Mouse (Mus musculus) urinary bladder, adult 2 months (tissue): ENCODE data around the gene Setd1a. TPM values are rescaled to one million over a fixed set of nuclear protein-coding genes. Genes with fewer than 3 reads are reported as not detected.
"Not testable (repeated sequence)": the region's sequence is repeated elsewhere in the genome, so short reads cannot be mapped to it uniquely, and the experiment has no call there.

Experiments used
- DNase-seq: peaks from one replicate; pipeline ENCODE4 v3.0.0; 2022; ENCODE audit warnings: low spot score
- polyA plus RNA-seq: library from polyadenylated mRNA; depleted of rRNA; stranded (reverse); fragments of >200 nt; gene quantifications from 2 replicates; pipeline ENCODE4 v1.2.3, GENCODE M21; 2012

The Setd1a gene
- polyA plus RNA-seq, 1 experiment, result 4.8 TPM

GRCm38 (mm10) chr7:127766851-127767609, 9.4 kb upstream of the Setd1a start:
- no peak for DNase-seq

- no peak for DNase-seq
Observed at GRCm38 (mm10) chr7:127767671-127768345, 8.7 kb upstream of the Setd1a start.

- DNase-seq, result peak; percentile 71
Observed at GRCm38 (mm10) chr7:127768346-127768996, 8.0 kb upstream of the Setd1a start.

DNA sequence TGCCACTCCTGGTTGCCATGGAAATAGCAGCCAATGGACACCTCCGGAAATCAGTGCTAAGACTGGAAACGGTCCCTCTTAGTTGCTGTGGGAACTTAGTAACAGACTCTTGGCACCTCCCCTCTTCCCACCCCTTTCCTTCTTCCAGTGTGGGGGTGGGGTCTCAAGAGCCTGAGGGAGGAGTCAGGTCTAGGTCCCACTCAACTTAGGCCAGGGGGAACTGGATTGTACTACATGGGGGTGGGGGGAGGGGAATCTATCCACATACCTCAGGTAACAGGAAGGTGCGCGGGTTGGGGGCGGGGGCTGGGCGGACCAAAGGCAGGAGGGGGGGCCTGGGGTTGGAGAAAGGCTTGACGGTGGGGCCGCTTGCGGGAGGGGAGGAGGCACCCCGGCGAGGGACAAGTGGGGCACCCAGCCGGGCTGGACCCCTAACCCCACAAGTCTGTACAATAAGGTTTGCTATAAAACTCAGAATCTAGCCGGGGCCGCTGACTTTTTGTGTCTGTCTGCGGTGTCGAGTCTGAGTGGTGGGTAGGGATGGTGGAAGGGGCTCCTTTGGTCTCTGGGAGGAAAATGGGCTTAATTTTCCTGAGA, 7.4 kb upstream of the Setd1a start:
- peak; percentile 43 for DNase-seq

- DNase-seq, result peak; percentile 83
Observed at GRCm38 (mm10) chr7:127769651-127770038, 6.8 kb upstream of the Setd1a start, which contains the start of gene Orai3. Orai3 (plus strand) TSS chr7:127769815.

DNA sequence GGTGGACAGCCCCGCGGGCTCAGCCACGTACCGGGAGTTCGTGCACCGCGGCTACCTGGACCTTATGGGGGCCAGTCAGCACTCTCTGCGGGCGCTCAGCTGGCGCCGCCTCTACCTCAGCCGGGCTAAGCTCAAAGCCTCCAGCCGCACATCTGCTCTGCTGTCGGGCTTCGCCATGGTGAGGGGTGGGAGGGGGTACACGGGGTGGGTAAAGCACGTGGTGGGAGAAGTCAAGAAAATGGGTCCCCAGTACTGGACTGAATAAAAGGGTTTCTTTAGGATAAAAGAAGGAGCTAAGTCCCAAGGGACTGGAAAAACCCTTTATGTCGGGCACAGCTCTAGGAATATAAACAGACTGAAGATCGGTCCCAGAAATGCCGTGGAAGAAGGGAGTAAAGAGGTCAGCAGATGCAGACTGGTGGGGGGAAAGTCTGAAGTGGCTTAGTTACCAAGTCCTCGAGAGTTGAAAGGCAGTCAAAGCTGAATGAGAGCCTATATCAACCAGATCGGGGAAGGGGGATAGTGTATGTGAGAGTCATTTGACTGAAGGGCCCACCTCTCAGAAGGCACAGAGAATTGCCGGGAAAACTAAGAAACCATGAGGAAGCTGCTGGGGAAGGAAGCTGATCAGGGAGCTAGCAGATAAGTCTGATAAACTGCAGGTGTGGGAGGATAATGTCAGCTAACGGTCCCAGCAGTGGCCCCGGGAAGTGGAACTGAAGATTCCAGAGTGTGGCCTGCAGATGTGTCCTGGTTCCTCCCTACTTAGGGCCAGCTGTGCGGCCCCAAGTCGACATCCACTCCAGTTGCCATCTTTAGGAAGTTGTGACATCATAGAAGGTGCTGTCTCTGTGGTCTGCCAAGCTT, 6.2 kb upstream of the Setd1a start:
- no peak for DNase-seq

- no peak for DNase-seq
Observed at GRCm38 (mm10) chr7:127771262-127771661, 5.2 kb upstream of the Setd1a start.

GRCm38 (mm10) chr7:127772080-127772479, 4.4 kb upstream of the Setd1a start:
- no peak for DNase-seq

- no peak for DNase-seq
Observed at GRCm38 (mm10) chr7:127772557-127772956, 3.9 kb upstream of the Setd1a start.

DNA sequence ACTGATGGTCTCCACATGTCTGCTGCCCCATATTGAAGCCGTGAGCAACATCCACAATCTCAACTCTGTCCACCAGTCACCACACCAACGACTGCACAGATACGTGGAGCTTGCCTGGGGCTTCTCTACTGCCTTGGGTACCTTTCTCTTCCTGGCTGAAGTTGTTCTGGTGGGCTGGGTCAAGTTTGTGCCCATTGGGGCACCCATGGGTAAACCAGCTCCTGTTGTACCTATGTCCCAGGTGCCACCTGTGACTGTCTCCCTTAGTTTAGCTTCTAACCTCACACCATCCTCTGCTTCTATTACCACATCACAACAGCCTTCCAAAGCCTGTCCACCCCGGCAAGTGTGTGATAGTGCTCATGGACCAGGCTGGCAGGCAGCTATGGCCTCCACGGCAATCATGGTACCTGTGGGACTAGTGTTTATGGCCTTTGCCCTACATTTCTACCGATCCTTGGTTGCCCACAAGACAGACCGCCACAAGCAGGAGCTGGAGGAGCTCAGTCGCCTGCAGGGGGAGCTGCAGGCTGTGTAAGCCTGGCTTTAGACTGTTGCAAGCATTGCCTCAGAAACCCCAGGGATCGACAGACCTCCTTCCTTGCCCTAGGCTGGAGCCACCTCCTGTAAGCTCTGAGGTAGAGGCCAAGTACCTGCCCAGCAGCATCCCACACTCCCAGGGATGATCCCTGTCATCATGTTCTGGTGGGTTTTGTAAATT, 2.6 kb upstream of the Setd1a start:
- no peak for DNase-seq

GRCm38 (mm10) chr7:127775837-127776236, 633 bp upstream of the Setd1a start:
- not testable (repeated sequence) for DNase-seq

DNA sequence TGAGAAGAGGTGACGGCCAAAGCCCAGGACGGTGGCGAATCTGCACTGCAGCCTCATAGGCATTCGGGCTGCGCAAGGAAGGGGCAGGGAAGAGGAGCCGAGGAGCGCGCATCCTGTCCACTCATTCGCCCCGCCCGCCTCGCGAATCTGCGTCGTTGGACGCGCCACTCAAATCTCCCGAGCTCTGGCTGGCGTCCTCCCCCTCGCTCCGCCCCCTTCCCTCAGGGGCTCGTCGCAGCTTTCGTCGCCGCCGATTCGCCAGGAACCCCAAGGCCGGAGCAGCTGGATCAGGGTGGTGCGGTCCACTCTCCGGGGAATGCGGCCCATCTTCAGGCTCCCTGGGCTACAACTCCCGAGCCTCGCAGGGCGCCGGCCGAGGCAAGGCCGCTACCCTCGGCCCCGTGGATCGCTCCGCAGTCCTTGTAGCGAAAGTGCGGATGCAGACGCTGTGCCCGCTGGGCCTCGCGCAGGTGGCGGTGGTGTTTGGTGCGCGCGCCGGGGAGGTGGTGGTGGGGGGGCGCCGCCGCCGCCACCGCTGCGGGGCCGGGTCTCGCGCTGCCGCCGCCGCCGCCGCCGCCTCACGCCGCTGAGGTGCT, 506 bp downstream of the Setd1a start:
- peak; percentile 94 for DNase-seq

DNA sequence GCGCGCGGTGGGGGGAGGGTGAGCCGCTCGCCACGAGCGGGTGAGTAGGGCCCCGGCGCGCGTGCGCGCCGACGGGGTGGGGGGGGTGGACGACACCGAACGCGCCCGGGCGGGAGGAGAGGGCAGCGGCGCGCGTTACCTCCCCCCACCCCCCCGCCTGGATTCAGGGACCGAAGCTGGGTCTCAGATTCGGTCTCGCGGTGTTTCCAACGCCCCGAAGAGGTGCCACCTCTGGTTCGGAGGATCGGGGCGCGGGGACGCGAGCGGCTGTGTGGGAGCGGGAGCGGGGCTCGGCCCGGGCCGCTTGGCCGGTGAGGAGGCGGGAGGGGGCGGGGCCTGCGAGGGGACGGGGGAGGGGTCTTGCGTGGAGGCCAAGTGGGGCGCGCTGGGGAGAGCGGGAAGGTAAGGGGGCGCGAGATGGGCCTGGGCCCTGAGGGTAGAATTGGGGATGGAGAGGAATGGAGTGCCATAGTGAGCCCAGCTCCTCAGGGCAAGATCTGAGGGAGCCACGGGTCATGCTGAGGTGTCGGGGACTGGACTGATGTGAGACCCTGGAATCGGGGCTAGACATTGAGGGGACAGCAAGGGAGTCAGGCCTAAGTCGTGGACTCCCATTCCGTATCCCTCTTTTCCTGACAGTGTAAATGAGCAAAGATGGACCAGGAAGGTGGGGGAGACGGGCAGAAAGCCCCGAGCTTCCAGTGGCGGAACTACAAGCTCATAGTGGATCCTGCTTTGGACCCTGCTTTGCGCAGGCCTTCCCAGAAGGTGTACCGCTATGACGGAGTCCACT, 1.2 kb downstream of the Setd1a start:
- peak; percentile 66 for DNase-seq

GRCm38 (mm10) chr7:127778350-127778749, 1.9 kb downstream of the Setd1a start:
- DNase-seq, result no peak

GRCm38 (mm10) chr7:127785308-127785707, 8.8 kb downstream of the Setd1a start, which contains the start of gene Gm49388:
Gm49388 (plus strand) TSS chr7:127785608.
- DNase-seq, result no peak

GRCm38 (mm10) chr7:127797076-127797845, 20.8 kb downstream of the Setd1a start:
- no peak for DNase-seq

GRCm38 (mm10) chr7:127798591-127798990, 22.1 kb downstream of the Setd1a start:
- DNase-seq, result no peak

DNA sequence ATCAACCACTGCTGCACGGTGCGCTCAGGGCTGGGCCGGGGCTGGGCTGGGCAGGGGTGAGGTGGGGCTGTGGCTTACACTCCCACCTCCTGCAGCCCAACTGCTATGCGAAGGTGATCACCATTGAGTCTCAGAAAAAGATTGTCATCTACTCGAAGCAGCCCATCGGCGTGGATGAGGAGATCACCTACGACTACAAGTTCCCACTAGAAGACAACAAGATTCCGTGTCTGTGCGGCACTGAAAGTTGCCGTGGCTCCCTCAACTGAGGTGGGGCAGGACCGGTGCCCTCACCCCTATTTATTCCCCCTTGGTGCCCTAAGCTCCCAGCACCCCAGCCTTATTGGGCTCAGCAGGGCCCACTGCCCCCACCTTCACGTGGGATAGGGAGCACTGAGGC, 22.7 kb downstream of the Setd1a start:
- no peak for DNase-seq

DNA sequence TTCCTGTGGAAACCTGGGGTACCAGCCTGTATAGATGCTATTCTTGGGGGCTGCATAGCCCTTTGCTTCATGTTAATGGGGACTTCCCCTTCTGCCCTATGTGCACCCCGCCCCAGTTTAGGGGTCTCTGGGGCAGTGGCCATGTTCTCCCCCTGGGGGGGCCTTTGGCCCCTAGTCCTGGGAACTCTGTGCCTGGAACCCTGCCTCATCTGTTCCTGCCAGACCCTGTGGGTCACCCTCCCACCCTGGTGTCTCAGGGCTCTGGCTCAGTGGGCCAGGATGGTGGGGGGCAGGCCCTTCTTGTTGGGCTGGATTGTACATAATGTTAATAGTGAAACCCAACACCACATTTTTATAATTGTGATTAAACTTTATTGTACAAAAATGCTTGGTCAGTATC, 23.3 kb downstream of the Setd1a start:
- no peak for DNase-seq
